Mouse (Mus musculus) CH12.LX (cell line): Measurements from ENCODE around the gene Herc4. TPM values are rescaled to one million over a fixed set of nuclear protein-coding genes. Genes with fewer than 3 reads are reported as not detected.

ENCODE experiments used
- DNase-seq: peaks from one replicate; pipeline ENCODE4 v3.0.0-alpha.2; 2013; ENCODE audit errors: extremely low read depth
- H3K27ac ChIP-seq: 2 replicates; pipeline ENCODE4 v1.5.1; 2012; ENCODE audit warnings: low read depth, mild to moderate bottlenecking, control low read depth, moderate library complexity; ENCODE audit not compliant: insufficient read depth
- H3K27me3 ChIP-seq: replicated peaks from 2 replicates; pipeline ENCODE3; 2012; ENCODE audit warnings: inconsistent platforms
- H3K36me3 ChIP-seq, 2 experiments: replicated peaks in 1 of 2; 2 replicates each; pipeline versions ENCODE3 to v1.6.1; 2012; ENCODE audit warnings: inconsistent platforms in 1 of 2, low read length in 1 of 2, mild to moderate bottlenecking in 1 of 2, mixed read lengths in 1 of 2, moderate library complexity in 1 of 2; ENCODE audit not compliant: control insufficient read depth in 1 of 2, insufficient read depth in 1 of 2
- H3K4me1 ChIP-seq, 2 experiments: 2 replicates each; pipeline ENCODE4 v1.6.1; 2012; ENCODE audit warnings: inconsistent platforms in 1 of 2, moderate library complexity in 1 of 2; ENCODE audit not compliant: insufficient read depth in 2 of 2, control insufficient read depth in 1 of 2
- H3K4me2 ChIP-seq: 2 replicates; pipeline ENCODE4 v1.6.1; 2012; ENCODE audit warnings: low read depth, mild to moderate bottlenecking, control low read depth; ENCODE audit not compliant: poor library complexity, insufficient read depth, severe bottlenecking
- H3K4me3 ChIP-seq, 3 experiments: fragments of 150-350 bp in 1 of 3; sonication (generic) in 1 of 3; replicated peaks in 1 of 3; 2 replicates each; pipeline versions ENCODE3 to v1.5.1; 2011 to 2012; ENCODE audit warnings: low read depth in 2 of 3, low read length in 2 of 3, mild to moderate bottlenecking in 2 of 3, moderate library complexity in 2 of 3, control low read depth in 1 of 3, improper control_type of control experiment in 1 of 3, inconsistent platforms in 1 of 3, mixed read lengths in 1 of 3; ENCODE audit not compliant: poor library complexity in 1 of 3
- H3K79me2 ChIP-seq: replicated peaks from 2 replicates; pipeline ENCODE4 v1.6.1; 2012; ENCODE audit warnings: mild to moderate bottlenecking, moderate library complexity; ENCODE audit not compliant: control insufficient read depth, poor library complexity, insufficient read depth, severe bottlenecking; ENCODE audit errors: extremely low read depth
- H3K9ac ChIP-seq: 2 replicates; pipeline ENCODE4 v1.6.1; 2012; ENCODE audit warnings: low read depth, mild to moderate bottlenecking, control low read depth, moderate library complexity; ENCODE audit not compliant: insufficient read depth
- H3K9me3 ChIP-seq: replicated peaks from 2 replicates; pipeline ENCODE3; 2012; ENCODE audit warnings: low read length, inconsistent platforms, mixed read lengths
- BHLHE40 ChIP-seq: IDR thresholded peaks from 2 replicates; pipeline ENCODE4 v1.6.1; 2011; ENCODE audit warnings: mild to moderate bottlenecking, low read depth, low read length, improper control_type of control experiment
- CHD2 ChIP-seq: IDR thresholded peaks from 2 replicates; pipeline ENCODE4 v1.6.1; 2011; ENCODE audit warnings: low read length, improper control_type of control experiment
- E2F4 ChIP-seq: IDR thresholded peaks from 2 replicates; pipeline ENCODE4 v1.6.1; 2011; ENCODE audit warnings: low read depth, low read length, improper control_type of control experiment; ENCODE audit not compliant: insufficient replicate concordance
- ELF1 ChIP-seq: IDR thresholded peaks from 2 replicates; pipeline ENCODE4 v1.6.1; 2014; ENCODE audit warnings: low read depth, mild to moderate bottlenecking, inconsistent platforms, low read length, improper control_type of control experiment
- ETS1 ChIP-seq: conservative IDR thresholded peaks from 2 replicates; pipeline ENCODE4 v1.6.1; 2012; ENCODE audit warnings: low read depth, mild to moderate bottlenecking, inconsistent platforms, low read length, improper control_type of control experiment, moderate library complexity
- GABPA ChIP-seq: IDR thresholded peaks from 2 replicates; pipeline ENCODE4 v1.6.1; 2012; ENCODE audit warnings: low read depth, low read length, improper control_type of control experiment, inconsistent platforms; ENCODE audit not compliant: insufficient replicate concordance
- JUND ChIP-seq: conservative IDR thresholded peaks from 2 replicates; pipeline ENCODE4 v1.6.1; 2011; ENCODE audit warnings: low read depth, low read length, improper control_type of control experiment
- KAT2A ChIP-seq: IDR thresholded peaks from 2 replicates; pipeline ENCODE4 v1.6.1; 2012; ENCODE audit warnings: low read length, improper control_type of control experiment, inconsistent platforms; ENCODE audit not compliant: insufficient replicate concordance
- MAFK ChIP-seq: IDR thresholded peaks from 2 replicates; pipeline ENCODE4 v1.6.1; 2011; ENCODE audit warnings: low read length, improper control_type of control experiment; ENCODE audit not compliant: insufficient replicate concordance
- MAZ ChIP-seq: IDR thresholded peaks from 2 replicates; pipeline ENCODE4 v1.6.1; 2012; ENCODE audit warnings: low read depth, mild to moderate bottlenecking, inconsistent platforms, low read length, improper control_type of control experiment, moderate library complexity
- MEF2A ChIP-seq: IDR thresholded peaks from 2 replicates; pipeline ENCODE4 v1.6.1; 2014; ENCODE audit warnings: low read depth, mild to moderate bottlenecking, inconsistent platforms, low read length, improper control_type of control experiment, borderline replicate concordance
- MXI1 ChIP-seq: IDR thresholded peaks from 2 replicates; pipeline ENCODE4 v1.6.1; 2011; ENCODE audit warnings: mild to moderate bottlenecking, low read depth, low read length, improper control_type of control experiment
- MYC ChIP-seq: IDR thresholded peaks from 2 replicates; pipeline ENCODE4 v1.6.1; 2011; ENCODE audit warnings: low read depth, mild to moderate bottlenecking, improper control_type of control experiment, low read length
- NRF1 ChIP-seq: IDR thresholded peaks from 2 replicates; pipeline ENCODE4 v1.6.1; 2014; ENCODE audit warnings: low read depth, mild to moderate bottlenecking, inconsistent platforms, low read length, improper control_type of control experiment, moderate library complexity
- PAX5 ChIP-seq: IDR thresholded peaks from 2 replicates; pipeline ENCODE4 v1.6.1; 2012; ENCODE audit warnings: low read length, inconsistent platforms, mixed read lengths
- POLR2AphosphoS2 ChIP-seq: IDR thresholded peaks from 2 replicates; pipeline ENCODE4 v1.6.1; 2011; ENCODE audit warnings: low read depth, low read length, improper control_type of control experiment
- RCOR1 ChIP-seq: conservative IDR thresholded peaks from 2 replicates; pipeline ENCODE4 v1.6.1; 2012; ENCODE audit warnings: low read depth, mild to moderate bottlenecking, inconsistent platforms, low read length, improper control_type of control experiment
- SMC3 ChIP-seq: IDR thresholded peaks from 2 replicates; pipeline ENCODE4 v1.6.1; 2011; ENCODE audit warnings: low read depth, low read length, improper control_type of control experiment
- TBP ChIP-seq: conservative IDR thresholded peaks from 2 replicates; pipeline ENCODE4 v1.6.1; 2011; ENCODE audit warnings: low read depth, low read length, improper control_type of control experiment
- ZC3H11A ChIP-seq: IDR thresholded peaks from 2 replicates; pipeline ENCODE4 v1.6.1; 2012; ENCODE audit warnings: low read depth, mild to moderate bottlenecking, inconsistent platforms, low read length, improper control_type of control experiment
- ZNF384 ChIP-seq: IDR thresholded peaks from 2 replicates; pipeline ENCODE4 v1.6.1; 2012; ENCODE audit warnings: low read depth, low read length, improper control_type of control experiment, inconsistent platforms
- dilution Hi-C: fragments of 300-500 bp; cut with MboI; formaldehyde crosslinking; loops from 2 replicates; pipeline ENCODE4 v1.14.3; 2020; ENCODE audit warnings: low sequenced_read_pairs; ENCODE audit not compliant: extremely low pct_unique_long_range_greater_than_20kb, extremely low pct_ligation_motif_present
- in situ Hi-C: fragments of 300-500 bp; cut with MboI; formaldehyde crosslinking; loops from 3 replicates; pipeline ENCODE4 v1.14.3; 2019; ENCODE audit warnings: low sequenced_read_pairs, low pct_ligation_motif_present, low pct_unique_long_range_greater_than_20kb, mixed read lengths
- polyA plus RNA-seq: library from polyadenylated mRNA; unstranded; fragments of >175 nt; gene quantifications from 2 replicates; pipeline ENCODE4 v1.2.1, GENCODE M21; 2012; ENCODE audit warnings: low read depth; ENCODE audit not compliant: insufficient read length
- total RNA-seq, 2 experiments: library from RNA; depleted of rRNA; stranded (reverse); fragments of 300-350 nt in 1 of 2; fragments of >200 nt in 1 of 2; gene quantifications; 2 replicates each; pipeline ENCODE4 v1.2.3; 2012 to 2014

The Herc4 gene
- total and polyA plus RNA-seq, 3 experiments: 36.6 to 96.1 (median 68.1) TPM

DNA sequence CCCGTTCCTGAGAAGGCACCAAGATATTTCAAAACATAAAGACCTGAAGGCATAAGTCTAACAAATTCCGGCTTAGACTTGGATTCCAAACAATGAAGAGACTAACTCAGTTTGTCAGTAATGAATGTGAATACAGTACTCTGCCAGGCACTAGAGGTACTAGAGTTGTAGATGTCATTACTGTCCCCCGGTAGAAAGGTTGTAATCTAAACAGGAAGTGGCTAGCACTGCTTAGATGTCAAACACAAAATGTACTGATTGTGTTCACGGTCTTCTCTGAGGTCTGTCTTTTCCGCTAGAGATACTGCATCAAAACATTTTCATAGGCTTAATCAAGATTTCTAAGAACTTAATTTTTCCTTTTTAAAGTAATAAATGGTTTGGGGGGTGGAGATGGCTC, 12.0 kb upstream of the Herc4 start:
- TF ChIP-seq MYC (no peak), MAZ (no peak), JUND (no peak), CHD2 (no peak)

DNA sequence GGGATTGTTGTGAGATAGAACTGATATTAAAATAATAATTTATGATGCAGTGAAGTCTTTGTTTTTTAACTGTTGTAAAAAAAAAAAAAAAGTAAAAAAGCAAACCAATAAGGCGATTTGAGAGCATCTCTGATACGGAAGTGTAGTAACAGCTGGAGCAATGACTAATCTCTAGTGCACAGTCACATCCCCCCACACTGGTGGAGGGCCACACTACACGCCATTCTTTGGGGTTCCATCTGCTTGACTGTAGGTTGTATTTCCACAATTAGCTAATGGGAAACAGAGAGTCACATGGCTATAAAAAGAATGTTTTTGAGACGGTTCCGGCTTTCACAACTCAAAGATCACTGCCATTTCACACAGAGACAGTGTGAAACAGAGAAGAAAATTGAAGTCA, 9.5 kb upstream of the Herc4 start:
- peaks cover 0 to 23% of the 10 kb centered on the region in 2 experiments; a peak in 2 of 4 replicates for H3K4me1 ChIP-seq
- no peaks in the 10 kb centered on the region for H3K36me3 ChIP-seq
- peaks cover 15% of the 10 kb centered on the region for H3K9me3 ChIP-seq
- H3K9ac ChIP-seq: no peak overlapping the region
- DNase-seq: no peak
- peak; percentile 32; the same call in 1 of the 2 replicates for TF ChIP-seq MEF2A
- TF ChIP-seq RCOR1: no peak
- peak; percentile 9; the same call in 1 of the 2 replicates for TF ChIP-seq ETS1
- TF ChIP-seq, all 38 proteins: peak for 2
- Histone ChIP-seq H3K79me2 (no peaks in the 10 kb centered on the region), H3K4me3 (no peak overlapping the region), H3K27me3 (no peaks in the 10 kb centered on the region), H3K27ac (no peak overlapping the region), H3K4me2 (no peak overlapping the region)
- dilution Hi-C loops: no loop called here
- in situ Hi-C loops: loop anchor here (10.0 kb wide), 1 partner anchor 59 kb away; no protein-coding TSS in a partner anchor

More for the DNA sequence above, 12.0 kb upstream of the Herc4 start:
- no peak for DNase-seq
- Histone ChIP-seq H3K9ac (no peak overlapping the region), H3K4me1 (peaks cover 0 to 21% of the 10 kb centered on the region in 2 experiments; a peak in 2 of 4 replicates), H3K27ac (no peak overlapping the region), H3K27me3 (no peaks in the 10 kb centered on the region), H3K9me3 (peaks cover 13% of the 10 kb centered on the region), H3K4me2 (no peak overlapping the region), H3K79me2 (no peaks in the 10 kb centered on the region), H3K4me3 (no peak overlapping the region), H3K36me3 (no peaks in the 10 kb centered on the region)
- in situ Hi-C loops (loop anchor here (10.0 kb wide), 1 partner anchor 57 kb away; no protein-coding TSS in a partner anchor), dilution Hi-C loops (no loop called here)

DNA sequence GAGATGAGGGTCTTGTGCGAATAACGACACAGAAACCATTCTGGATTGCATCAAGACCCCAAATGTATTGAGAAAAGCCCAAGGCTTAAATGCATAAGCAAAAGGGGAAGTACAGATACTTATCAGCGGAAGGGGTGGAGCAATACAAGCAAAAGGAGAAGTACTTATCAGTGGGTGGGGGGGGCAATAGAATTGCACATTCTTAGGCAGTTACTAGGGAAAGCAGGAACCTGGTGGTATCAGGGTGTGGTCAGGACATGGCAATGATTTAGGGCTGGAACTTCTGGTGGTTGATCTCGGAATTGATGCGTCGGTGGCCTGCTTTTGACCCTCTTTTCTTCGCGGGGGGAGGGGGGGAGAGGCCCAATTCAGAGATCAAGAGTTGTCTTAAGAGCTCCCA, 7.7 kb upstream of the Herc4 start:
- Histone ChIP-seq H3K9ac (no peak overlapping the region), H3K36me3 (no peaks in the 10 kb centered on the region), H3K27ac (no peak overlapping the region), H3K4me2 (no peak overlapping the region), H3K79me2 (no peaks in the 10 kb centered on the region), H3K9me3 (peaks cover 15% of the 10 kb centered on the region), H3K4me1 (peaks cover 12 to 26% of the 10 kb centered on the region in 2 experiments), H3K27me3 (no peaks in the 10 kb centered on the region), H3K4me3 (no peak overlapping the region)
- no peak for TF ChIP-seq ELF1
- no peak for TF ChIP-seq BHLHE40
- TF ChIP-seq POLR2AphosphoS2: no peak
- no peak for TF ChIP-seq SMC3
- TF ChIP-seq KAT2A: no peak
- TF ChIP-seq GABPA: no peak
- TF ChIP-seq E2F4: no peak
- no peak for TF ChIP-seq TBP
- TF ChIP-seq MAFK: no peak
- no peak for TF ChIP-seq ZNF384
- no peak for TF ChIP-seq MXI1
- no peak for TF ChIP-seq MAZ
- TF ChIP-seq NRF1: no peak
- no peak for TF ChIP-seq PAX5
- TF ChIP-seq ZC3H11A: no peak
- DNase-seq: no peak
- in situ Hi-C loops: loop anchor here (10.0 kb wide), 1 partner anchor 61 kb away; no protein-coding TSS in a partner anchor
- dilution Hi-C loops: no loop called here
